Mouse (Mus musculus) bone marrow, adult 2 months (tissue): Measurements from ENCODE around the gene Pex5.

Experiments used
- CTCF ChIP-seq: fragments of 200-500 bp; IDR thresholded peaks from 2 replicates; pipeline ENCODE4 v1.5.1; 2011; ENCODE audit warnings: low read length, control low read depth; ENCODE audit not compliant: control insufficient read depth, insufficient read depth
- POLR2A ChIP-seq: fragments of 200-500 bp; IDR thresholded peaks from 2 replicates; pipeline ENCODE4 v1.6.1; 2011; ENCODE audit warnings: low read depth, mild to moderate bottlenecking, control low read depth, low read length, borderline replicate concordance; ENCODE audit not compliant: control insufficient read depth

DNA sequence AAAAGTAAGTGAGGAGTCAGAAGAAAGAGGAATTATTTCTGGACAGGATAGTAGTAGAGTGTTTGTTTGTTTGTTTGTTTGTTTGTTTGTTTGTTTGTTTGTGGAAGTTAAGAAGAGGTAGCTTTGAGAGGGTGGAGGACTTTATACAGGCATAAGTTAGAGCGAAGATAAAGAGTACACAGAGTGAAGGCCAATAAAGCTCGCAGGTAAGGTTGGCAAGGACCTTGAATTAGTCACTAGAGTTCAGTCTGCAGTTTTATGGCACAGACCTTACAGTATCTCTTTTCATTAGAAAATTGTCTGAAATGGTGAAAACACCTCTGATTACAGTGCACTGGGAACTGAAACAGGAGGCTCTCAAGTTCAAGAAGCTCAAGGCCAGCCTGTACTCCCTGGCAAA is 31.2 kb upstream of the Pex5 start:
- TF ChIP-seq CTCF, result no peak
- no peak for TF ChIP-seq POLR2A
